In the genomic region with DNA sequence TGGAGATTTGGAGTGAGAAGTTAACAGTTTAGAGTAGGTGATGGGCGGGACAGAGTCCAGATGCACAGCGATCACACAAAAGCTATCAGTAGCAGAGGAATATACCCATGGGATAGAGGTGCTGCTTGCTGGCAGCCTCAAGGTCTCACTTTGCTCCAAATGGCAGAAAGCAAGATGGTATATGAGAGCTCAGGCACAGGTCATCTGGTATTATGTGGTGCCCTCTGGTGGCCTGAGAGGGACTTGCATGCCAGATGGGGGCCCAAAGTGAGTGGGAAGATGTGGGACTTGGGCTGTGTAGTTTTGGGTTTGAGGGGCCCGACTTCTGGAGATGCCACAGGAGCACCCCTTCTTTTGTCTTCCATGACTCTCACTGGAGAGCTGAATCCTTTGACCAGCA, we compare ENCODE assay signal across 9 mouse cellular contexts.
A peak's percentile ranks its signal among the peaks of the same experiment; 100 is the strongest.
DNase-seq lines count a peak whose midpoint lies in the region; ATAC-seq lines count a peak whose summit lies in the region.
"Had no signal": no experiment of that assay in that cellular context is flagged by ENCODE, and none has a peak within 500 bp of the region (broad histone marks: within the 10 kb centered on the region; RNA-seq: fewer than 3 reads in every experiment).

No protein-coding gene starts in this region.

- H3K9me3 ChIP-seq in forebrain, embryonic 11.5 days (ENCODE audit: control insufficient read depth, low read length), result no peaks in the 10 kb centered on the region
- H3K9me3 ChIP-seq in forebrain, embryonic 16.5 days (ENCODE audit: control insufficient read depth, low read length), result no peaks in the 10 kb centered on the region
- H3K9me3 ChIP-seq in heart, embryonic 12.5 days (replicated peaks), result no peaks in the 10 kb centered on the region
- H3K9me3 ChIP-seq: limb, embryonic 12.5 days had no signal

- no peaks in the 10 kb centered on the region for H3K27me3 ChIP-seq in forebrain, embryonic 11.5 days (ENCODE audit: control insufficient read depth, insufficient read depth, low read length)
- no peaks in the 10 kb centered on the region for H3K27me3 ChIP-seq in forebrain, embryonic 16.5 days (replicated peaks; ENCODE audit: control insufficient read depth, insufficient read depth, low read length)
- no peaks in the 10 kb centered on the region for H3K27me3 ChIP-seq in heart, embryonic 12.5 days (replicated peaks)
- H3K27me3 ChIP-seq: limb, embryonic 12.5 days had no signal

- 48% methylated on average over 3 of the region's 3 CpGs for WGBS in forebrain, embryonic 11.5 days
- 58% methylated on average over 3 of the region's 3 CpGs for WGBS in forebrain, embryonic 16.5 days
- 62% methylated on average over 3 of the region's 3 CpGs for WGBS in heart, embryonic 12.5 days

- H3K4me1 ChIP-seq in forebrain, embryonic 11.5 days (replicated peaks; ENCODE audit: control insufficient read depth, insufficient read depth, low read length), result no peaks in the 10 kb centered on the region
- H3K4me1 ChIP-seq in forebrain, embryonic 16.5 days (replicated peaks; ENCODE audit: control insufficient read depth, insufficient read depth, low read length), result no peaks in the 10 kb centered on the region
- H3K4me1 ChIP-seq in heart, embryonic 12.5 days (replicated peaks), result no peaks in the 10 kb centered on the region
- H3K4me1 ChIP-seq: limb, embryonic 12.5 days had no signal

- H3K4me2 ChIP-seq in forebrain, embryonic 11.5 days (ENCODE audit: low read depth, low read length, severe bottlenecking), result no peak overlapping the region
- H3K4me2 ChIP-seq in forebrain, embryonic 16.5 days (ENCODE audit: low read length), result no peak overlapping the region
- no peak overlapping the region for H3K4me2 ChIP-seq in heart, embryonic 12.5 days
- H3K4me2 ChIP-seq: limb, embryonic 12.5 days had no signal

- no peak overlapping the region for H3K27ac ChIP-seq in forebrain, embryonic 11.5 days (ENCODE audit: low read depth, low read length)
- H3K27ac ChIP-seq in forebrain, embryonic 16.5 days (ENCODE audit: low read length), result no peak overlapping the region
- H3K27ac ChIP-seq in heart, embryonic 12.5 days (ENCODE audit: poor library complexity, severe bottlenecking), result no peak overlapping the region
- H3K27ac ChIP-seq: limb, embryonic 12.5 days had no signal

- ATAC-seq in forebrain, embryonic 11.5 days (replicated peaks; ENCODE audit: low FRiP score), result peak; percentile 39; the same call in 1 of the 2 replicates
- no peak for ATAC-seq in forebrain, embryonic 16.5 days
- ATAC-seq in heart, embryonic 12.5 days (ENCODE audit: insufficient number of reproducible peaks, low FRiP score), result 0 out of 2 replicates have a peak, but pooled peaks have one; percentile 53

- H3K9ac ChIP-seq in forebrain, embryonic 11.5 days (ENCODE audit: low read length), result no peak overlapping the region
- H3K9ac ChIP-seq in forebrain, embryonic 16.5 days (replicated peaks; ENCODE audit: low read depth, low read length), result no peak overlapping the region
- no peak overlapping the region for H3K9ac ChIP-seq in heart, embryonic 12.5 days
- H3K9ac ChIP-seq: limb, embryonic 12.5 days had no signal

- peak; percentile 86 for DNase-seq in forebrain, embryonic 11.5 days (ENCODE audit: low spot score)
- peak; percentile 57 for DNase-seq in adrenal gland, adult 8-10 months
- DNase-seq in embryo, embryonic 11 days, result peak; percentile 68
- DNase-seq in layer of hippocampus, adult 8-10 months (ENCODE audit: low spot score in 2 of 2), result peak; percentile 33 to 68
- DNase-seq in lung, postnatal 4 days, result peak; percentile 32 to 54
- peak; percentile 6 for DNase-seq in spleen, adult 12 weeks (ENCODE audit: low spot score)

- no peak overlapping the region for H3K4me3 ChIP-seq in forebrain, embryonic 11.5 days (ENCODE audit: low read depth, low read length)
- H3K4me3 ChIP-seq in forebrain, embryonic 16.5 days (replicated peaks; ENCODE audit: low read length), result no peak overlapping the region
- no peak overlapping the region for H3K4me3 ChIP-seq in heart, embryonic 12.5 days
- H3K4me3 ChIP-seq: limb, embryonic 12.5 days had no signal

- H3K36me3 ChIP-seq in forebrain, embryonic 11.5 days (ENCODE audit: control insufficient read depth, insufficient read depth, low read length), result no peaks in the 10 kb centered on the region
- H3K36me3 ChIP-seq in forebrain, embryonic 16.5 days (ENCODE audit: control insufficient read depth, insufficient read depth), result no peaks in the 10 kb centered on the region
- H3K36me3 ChIP-seq in heart, embryonic 12.5 days, result no peaks in the 10 kb centered on the region

Comparison
In these comparisons a context has a peak if more than half of its experiments do, and no peak if none do; other contexts are left out.
1. DNase-seq: peak in every context shown above with its lines; median percentile 86 in forebrain, embryonic 11.5 days; 68 in embryo, embryonic 11 days; 57 in adrenal gland, adult 8-10 months; 50 in layer of hippocampus, adult 8-10 months; 43 in lung, postnatal 4 days; 6 in spleen, adult 12 weeks.